Mouse (Mus musculus) adrenal gland, adult 8-10 months (tissue): ENCODE results near the gene Chchd2. TPM values are rescaled to one million over a fixed set of nuclear protein-coding genes. Genes with fewer than 3 reads are reported as not detected.
"Not testable (repeated sequence)": the region's sequence is repeated elsewhere in the genome, so short reads cannot be mapped to it uniquely, and the experiment has no call there.

Source experiments
- DNase-seq: peaks from one replicate; pipeline ENCODE4 v3.0.0; 2022
- total RNA-seq, 4 experiments: library from RNA; stranded (reverse); gene quantifications; 2 replicates each; pipeline ENCODE4 v1.2.4; 2022

The Chchd2 gene
- total RNA-seq: 1,000 to 10,000 TPM in 1 of 4 experiments, 100 to 1,000 TPM in 3; 716 to 1,044 (median 882) TPM

DNA sequence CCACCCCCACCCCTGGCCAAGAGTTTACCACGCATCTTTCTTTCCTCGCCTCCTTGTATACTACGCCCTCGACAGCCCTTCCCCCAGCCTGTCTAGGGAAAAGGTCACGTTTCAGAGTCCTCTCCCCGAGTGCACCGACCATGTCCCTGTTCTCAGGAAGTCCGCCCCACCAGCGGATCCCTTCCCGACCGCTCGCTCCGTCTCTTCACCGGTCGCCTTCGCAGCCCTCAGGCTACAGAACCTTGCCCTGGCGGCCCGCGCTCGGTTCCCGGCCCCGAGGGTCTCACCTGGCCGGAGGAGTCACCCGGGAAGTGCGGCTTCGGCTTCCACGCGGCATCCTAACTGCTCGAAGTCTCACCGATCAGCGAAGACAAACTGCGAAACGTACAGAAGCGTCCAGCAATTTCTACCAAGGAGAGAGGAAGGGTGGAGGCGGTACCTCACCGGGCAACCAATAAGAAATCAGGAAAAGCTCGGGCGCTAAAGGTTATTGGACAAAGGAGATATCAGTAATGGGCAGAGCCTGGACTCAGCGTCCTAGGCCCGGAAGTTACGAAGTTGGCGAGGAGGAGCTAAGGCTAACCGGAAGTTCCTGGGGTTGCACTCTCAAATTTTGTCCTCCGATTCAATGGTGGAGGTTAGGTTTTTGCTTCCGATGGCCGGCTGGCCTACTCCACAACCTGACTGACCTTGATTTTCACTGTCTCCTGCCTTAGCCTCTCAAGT lies at the start of gene Chchd2:
Chchd2 (minus strand) TSS at position 560 of the 726 bp plus-strand sequence.
- peak; percentile 95 for DNase-seq

DNA sequence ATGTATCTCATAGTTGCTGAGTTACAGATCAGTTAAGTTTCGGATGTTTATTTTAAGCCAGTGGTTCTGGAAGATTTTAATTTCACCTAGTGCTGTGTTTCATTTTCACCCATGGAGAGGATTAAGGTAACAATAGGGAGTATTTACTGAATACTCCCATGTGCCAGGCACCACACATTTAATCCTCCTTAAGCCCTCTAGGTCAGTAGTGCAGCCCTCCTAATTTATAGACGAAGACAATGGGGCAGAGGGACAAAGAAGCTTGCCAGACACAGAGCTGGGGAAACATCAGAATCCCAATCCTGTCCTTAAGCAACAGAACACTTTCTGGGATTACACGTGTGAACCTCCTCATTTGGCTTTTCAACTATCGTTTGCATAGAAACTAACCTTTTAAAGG lies 49.7 kb upstream of the Chchd2 start:
- DNase-seq: no peak

DNA sequence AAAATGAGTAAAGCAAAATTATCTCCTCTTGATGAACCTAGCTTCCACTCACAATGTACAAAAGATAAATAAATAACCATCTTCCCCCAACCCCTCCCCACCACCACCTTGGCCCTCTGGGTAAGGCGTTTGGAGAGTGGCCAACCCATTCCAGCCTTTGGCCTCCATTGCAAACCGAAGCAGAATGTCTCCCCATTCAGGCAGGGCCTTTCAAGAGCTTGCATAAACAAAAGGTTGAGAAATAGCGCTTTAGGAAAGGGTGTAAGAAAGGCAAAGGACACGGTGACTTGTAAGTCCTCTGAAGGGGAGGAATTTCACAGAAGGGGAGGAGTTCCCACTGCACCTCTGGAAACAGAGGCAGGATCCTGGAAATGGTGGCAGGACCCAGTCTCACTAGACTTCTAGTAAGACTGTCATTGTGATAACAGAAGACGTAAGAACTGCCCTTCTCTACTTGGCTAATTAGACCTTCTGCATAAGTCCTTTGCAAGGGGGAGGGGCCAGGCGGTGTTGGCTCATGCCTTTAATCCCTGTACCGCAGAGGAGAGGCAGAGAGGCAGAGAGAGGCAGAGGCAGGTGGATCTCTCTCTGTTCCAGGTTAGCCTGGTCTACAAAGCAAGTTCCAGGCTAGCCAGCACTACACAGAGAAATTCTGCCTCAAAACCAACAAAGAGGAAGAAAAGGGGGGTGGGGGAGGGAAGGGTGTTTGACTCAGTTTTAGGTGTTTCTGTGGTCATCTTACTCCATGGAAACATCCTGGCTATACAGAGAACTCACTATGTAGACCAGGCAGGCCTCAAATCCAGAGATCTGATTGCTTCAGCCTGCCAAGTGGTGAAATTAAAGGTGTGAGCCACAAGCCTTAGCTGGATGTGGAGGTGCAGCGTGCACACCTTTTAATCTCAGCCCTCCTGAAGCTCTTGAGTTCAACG lies 42.9 kb upstream of the Chchd2 start:
- DNase-seq: no peak

DNA sequence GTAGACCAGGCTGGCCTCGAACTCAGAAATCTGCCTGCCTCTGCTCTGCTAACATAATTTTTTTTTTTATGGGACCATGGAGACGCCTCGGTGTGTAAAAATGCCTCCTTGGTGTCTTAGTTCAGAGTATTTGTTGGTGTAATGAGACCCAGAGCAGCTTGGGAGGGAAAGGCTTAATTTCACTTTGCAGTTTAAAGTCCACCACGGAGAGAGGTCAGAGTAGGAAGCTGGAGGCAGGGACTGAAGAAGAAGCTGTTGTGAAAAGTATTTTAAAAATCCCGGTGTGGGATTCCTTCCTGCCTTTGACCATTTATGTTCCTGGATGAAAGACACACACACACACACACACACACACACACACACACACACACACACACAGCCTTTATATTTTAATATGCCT lies 38.7 kb upstream of the Chchd2 start:
- DNase-seq: no peak

DNA sequence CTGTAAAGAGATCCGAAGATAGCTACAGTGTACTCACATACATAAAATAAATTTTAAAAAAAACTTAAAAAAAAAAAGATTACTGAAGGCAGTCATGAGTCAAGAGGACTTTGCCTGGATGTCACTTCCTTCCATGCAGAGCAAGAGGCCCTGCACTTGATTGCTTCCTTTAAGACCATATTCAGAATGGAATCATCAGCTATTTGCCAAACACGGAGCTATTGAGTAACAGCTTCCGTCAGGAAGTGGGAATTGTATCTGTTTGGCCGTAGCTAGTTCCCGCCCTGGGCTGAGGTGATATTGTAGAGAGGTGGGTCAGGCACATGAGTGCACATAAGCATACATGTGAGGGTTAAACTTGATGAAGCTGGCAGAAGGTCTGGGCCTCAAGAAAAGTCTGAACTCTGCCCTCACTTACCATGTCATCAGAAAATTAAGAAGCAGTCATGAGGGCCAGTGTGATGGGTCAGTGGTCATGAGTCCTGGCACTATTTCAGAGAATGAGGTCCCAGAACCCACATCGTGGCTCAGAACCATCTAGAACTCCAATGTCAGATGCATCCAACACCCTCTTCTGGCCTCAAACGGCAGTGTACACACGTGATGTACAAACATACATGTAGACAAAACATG lies 37.7 kb upstream of the Chchd2 start:
- DNase-seq: no peak

DNA sequence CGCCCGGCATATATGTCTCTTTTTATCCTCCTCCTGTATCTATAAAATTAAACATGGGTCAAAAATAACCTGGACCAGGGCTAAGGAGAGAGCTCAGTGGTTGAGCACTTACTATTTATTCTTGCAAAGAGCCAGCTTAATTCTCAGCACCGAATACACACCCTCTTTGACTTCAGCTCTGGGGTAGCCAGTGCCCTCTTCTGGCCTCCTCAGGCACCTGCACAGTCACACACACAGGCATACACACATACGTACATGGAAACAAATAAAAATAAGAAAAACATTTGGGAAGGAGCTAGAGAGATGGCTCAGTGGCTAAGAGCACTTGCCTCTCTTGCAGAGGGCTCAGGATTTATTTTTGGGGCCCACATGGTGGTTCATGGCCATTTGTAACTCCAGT lies 34.7 kb upstream of the Chchd2 start:
- DNase-seq: no peak

DNA sequence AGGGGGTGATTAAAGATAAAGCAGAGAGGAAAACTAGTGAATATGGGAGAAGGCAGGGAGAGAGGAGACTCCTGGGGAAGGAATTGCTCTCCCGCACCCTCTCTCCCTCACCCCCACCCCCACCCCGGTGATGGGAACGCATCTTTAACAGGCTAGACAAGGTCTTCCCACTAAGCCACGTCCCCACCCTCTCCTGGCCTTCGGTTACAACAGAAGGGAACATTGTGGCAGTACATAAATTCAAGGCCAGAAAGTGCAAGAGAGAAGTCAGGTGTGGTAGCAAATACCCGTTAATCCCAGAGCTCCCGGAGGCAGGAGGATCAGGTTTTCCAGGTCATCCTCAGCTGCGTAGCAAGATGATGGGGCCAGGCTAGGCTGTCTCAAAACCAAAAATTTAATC lies 32.0 kb upstream of the Chchd2 start:
- DNase-seq: no peak

DNA sequence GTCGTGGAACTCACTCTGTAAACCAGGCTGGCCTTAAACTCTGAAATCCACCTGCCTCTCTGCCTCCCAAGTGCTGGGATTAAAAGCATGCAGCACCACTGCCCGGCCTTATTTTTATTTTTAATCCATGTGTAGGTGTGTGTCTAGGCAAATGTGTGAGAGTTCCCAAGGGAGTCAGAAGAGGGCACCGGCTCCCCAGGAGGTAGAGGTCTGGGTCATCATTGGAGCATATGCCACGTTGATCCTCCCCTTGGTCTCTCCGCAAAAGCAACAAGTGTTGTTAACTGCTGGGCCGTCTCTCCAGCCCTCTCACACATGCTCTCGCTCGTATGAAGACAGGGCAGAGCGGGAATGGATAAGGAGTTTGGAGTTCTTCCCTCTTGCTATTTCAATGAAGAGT lies 31.5 kb upstream of the Chchd2 start:
- DNase-seq: no peak

DNA sequence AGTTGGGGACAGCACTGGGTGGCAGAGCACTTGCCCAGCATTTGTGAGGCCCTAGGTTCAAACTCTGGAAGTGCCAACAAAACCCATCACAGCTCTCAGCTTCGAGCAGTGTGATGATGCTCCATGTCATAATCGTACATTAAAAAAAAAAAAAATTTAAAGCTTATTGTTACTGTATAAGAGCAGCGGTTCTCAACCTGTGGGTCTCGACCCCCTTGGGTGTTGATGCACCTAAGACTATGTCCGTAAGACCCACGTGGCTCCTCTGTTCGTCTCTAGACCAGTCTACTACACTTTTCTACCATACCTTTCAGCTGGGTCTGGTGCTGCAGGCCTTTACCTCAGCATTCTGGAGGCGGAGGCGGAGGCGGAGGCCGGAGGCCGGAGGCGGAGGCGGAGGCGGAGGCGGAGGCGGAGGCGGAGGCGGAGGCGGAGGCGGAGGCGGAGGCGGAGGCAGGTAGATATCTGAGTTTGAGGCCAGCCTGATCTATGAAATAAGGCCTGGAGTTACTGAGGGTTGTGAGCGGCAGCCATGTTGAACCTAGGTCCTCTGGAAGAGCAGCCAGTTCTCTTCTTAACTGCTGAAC lies 30.9 kb upstream of the Chchd2 start:
- DNase-seq: no peak

DNA sequence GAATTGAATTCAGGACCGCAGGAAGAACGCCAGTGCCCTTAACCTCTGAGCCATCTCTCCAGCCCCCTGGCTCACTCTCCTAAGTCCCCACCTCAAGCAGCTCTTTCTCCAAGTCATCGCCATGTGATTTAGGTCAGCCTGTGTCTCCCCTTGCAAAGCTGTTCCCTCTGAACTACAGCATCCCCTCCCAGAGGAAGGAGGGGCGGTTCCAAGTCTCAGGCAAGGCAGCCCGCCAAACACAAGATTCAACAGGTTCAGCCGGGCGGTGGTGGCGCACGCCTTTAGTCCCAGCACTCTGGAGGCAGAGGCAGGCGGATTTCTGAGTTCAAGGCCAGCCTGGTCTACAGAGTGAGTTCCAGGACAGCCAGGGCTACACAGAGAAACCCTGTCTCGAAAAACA lies 28.2 kb upstream of the Chchd2 start:
- not testable (repeated sequence) for DNase-seq

DNA sequence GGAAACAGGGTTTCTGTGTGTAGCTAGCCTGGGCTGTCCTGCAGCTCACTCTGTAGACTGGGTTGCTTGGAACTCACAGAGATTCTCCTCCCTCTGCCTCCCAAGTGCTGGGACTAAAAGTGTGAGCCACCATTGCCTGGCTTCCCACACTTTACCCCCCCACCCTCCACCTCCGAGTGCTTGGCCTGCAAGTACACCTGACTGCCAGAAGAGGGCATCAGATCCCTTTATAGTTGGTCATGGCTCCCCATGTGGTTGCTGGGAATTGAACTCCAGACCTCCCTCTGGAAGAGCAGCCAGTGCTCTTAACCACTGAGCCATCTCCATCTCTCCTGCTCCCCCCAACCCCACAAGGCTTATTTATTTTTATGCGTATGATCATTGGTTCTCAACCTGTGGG lies 26.8 kb upstream of the Chchd2 start:
- DNase-seq: no peak

DNA sequence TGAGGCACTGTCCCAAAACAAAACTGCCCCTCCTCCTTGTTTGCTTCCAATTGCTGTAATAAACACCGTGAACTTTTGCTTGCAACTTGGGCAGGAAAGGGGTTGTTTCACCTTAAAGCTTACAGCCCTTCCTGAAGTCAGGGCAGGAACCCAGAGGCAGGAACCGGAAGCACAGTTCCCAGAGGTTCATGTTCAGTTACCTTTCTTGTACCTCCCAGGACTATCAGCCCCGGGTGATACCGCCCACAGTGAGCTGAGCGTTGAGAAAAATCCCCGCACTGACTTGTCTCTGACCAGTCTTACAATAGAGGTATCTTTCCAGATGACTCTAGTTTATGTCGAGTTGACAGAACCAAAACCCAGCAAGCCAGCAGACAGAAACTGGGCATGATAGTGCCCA lies 22.3 kb upstream of the Chchd2 start:
- DNase-seq: no peak

DNA sequence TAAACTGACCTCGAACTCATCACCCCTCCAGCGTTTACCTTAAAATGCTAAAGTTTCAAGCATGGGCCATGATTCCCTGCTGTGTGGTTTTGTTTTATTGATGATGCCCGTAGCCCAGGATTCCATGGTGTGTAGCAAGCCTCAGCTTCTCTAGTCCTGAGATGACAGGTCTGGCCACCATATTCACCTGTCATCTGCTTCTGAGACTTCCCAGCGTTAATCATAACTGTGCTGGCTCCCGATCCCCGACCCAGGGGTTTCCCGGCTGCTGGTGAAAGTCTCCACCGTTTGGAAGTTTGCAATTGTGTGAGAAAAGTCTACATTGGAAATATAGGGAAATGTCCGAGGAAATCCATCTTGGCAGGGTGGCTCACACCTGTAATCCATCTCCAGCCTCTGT lies 21.9 kb upstream of the Chchd2 start:
- no peak for DNase-seq

DNA sequence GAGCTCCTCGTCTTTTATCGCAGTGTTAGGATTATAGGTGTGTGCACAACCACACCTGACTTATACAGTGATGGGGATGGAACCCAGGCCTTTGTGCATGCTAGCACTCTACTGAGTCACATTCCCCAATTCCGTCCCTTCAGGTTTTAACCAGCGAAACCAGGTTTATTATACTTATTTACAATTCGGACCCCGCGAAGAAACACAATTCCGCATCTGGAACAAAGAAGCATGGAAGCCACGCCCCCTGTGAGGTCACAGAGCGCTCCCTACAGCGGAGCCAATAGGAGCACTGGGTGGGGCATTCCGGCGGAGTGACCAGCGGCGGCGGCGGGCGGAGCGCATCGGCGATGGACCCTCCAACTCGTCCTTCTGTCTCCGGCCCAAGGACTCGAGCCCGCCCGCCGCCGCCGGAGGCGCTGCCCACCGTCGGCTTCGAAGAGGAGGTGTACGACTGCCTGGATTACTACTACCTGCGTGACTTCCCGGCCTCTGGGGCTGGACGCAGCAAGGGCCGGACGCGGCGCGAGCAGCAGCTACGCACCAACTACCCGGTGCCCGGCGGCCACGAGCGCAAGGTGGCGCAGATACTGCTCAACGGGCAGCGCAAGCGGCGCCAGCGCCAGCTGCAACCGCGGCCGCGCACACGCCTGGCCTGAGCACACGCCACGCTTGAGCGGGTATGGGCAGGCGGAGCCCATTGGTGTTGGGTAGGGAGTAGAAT lies 21.1 kb upstream of the Chchd2 start, which contains the start of gene Nupr1l:
Nupr1l (plus strand) TSS at position 299 of the 724 bp plus-strand sequence.
- peak; percentile 84 for DNase-seq

DNA sequence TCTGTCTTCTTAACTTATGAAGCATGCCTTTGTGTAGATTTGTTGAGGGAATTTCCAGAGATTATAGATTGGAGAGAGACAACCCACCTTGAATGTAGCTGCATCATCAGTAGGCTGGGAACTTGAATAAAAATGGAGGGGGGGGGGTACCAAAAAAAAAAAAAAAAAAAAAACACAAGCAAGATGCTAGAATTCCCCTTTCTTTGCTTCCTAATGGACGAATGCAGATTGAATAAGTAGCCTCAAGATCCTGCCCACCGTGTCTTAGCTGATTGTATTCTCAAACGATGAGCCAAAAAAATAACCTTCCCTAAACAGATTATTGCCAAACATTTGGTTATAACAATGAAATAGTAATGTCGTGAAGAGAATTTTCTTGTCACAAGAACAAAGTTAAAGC lies 20.5 kb upstream of the Chchd2 start:
- no peak for DNase-seq

DNA sequence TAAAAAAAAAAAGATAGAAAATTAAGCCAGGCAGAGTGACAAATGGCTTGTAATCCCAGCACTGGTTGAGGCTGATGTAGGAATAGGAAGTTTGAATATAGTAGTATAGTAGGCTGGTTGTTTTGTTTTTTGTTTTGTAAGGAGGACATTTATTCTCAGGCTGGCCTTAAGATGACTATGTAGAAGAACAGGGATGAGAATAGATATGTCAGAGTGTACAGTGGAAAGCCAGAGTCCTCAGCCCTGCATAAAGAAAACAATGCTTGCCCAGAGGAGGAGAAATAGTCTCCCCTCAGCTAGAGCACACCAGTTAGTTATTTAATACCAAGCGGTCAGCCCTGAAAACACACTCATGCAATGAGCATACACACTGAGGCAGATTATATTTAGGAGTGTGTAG lies 11.2 kb upstream of the Chchd2 start, which contains the start of gene Phkg1:
Phkg1 (minus strand) TSS at position 101 of the 400 bp plus-strand sequence.
- no peak for DNase-seq

DNA sequence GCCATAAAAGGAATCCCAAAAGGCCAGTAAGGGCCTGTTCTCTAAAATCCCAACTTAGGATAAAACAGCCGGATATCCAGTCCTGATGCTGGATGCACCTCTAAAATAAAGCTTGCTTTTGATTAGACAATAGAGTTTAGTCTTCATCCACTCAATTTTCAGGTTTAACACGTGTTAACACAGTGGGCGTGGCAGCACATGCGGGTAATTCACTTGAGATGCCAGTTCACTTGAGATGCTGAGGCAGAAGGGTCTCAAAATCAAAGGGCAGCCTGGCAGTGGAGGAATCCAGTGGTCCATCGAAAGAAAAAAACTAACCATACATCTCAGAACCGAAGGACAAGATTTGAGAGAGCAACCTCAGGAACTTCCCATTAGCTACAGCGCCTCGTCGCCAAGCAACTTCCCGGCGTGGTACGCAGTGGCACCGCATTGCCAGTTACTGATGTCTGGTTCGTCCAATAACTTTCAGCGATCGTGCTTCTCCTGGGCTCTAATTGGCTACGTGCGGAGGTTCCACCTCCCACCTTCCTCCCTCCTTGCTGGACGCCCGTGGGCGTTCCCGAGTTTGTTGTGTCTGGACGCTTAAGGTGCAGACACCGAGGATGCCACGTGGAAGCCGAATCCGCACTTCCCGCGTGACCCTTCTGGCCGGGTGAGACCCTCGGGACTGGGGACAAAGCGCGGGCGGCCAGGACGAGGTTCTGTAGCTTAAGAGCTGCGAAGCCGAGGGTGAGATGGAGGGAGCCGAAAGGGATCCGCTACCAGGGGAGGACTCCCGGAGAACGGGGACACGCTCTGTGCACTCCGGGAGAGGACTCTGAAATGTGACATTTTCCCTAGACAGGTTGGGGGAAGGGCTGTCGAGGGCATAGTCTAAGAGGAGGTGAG lies 8.2 kb upstream of the Chchd2 start, which contains the start of gene Zbed5:
Zbed5 (plus strand) TSS at position 526 of the 891 bp plus-strand sequence.
- DNase-seq: peak; percentile 86

DNA sequence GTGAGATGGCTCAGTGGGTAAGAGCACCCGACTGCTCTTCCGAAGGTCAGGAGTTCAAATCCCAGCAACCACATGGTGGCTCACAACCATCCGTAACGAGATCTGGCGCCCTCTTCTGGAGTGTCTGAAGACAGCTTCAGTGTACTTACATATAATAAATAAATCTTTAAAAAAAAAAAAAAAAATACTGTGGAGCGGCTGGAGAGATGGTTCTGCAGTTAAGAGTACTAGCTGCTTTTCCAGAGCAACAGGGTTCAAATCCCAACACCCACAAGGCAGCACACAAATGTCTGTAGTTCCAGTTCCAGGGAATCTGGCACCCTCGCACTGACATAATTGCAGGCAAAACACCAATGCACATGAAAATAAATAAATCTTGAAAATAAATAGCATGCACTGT lies 3.1 kb upstream of the Chchd2 start:
- not testable (repeated sequence) for DNase-seq

DNA sequence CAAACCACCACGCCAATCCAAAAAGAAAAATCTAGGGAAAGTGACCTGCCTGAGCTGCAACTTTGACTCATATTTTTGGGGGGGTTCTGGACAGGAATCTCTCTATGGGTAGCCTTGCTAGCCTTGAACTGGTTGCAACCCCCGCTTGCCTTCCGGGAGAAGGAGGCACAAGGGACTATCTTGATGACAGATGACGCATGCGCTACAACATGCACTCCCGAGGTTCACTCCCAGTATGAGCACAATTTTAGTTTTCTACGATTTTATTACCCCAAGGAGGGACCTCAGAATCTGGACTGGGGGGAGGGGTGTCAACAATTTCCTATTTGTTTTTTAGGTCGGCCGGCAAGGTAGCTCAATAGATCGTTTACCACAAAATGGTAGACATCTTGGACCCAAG lies 999 bp downstream of the Chchd2 start:
- peak; percentile 47 for DNase-seq

DNA sequence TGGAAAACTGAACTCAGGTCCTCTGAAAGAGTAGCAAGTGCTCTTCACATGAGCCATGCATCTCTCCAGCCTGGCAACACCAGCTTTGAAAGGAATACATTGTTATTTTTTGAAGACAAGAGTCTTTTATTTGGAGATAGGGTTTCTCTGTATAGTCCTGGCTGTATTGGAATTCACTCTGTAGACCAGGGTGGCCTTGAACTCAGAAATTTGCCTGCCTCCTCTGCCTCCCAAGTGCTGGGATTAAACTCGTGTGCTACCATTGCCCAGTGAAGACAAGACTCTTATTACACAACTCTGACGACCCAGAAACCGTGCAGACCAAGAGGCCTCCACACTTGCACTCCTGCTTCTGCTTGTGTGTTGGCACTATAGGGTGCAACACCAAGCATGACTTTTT lies 7.4 kb downstream of the Chchd2 start:
- no peak for DNase-seq

DNA sequence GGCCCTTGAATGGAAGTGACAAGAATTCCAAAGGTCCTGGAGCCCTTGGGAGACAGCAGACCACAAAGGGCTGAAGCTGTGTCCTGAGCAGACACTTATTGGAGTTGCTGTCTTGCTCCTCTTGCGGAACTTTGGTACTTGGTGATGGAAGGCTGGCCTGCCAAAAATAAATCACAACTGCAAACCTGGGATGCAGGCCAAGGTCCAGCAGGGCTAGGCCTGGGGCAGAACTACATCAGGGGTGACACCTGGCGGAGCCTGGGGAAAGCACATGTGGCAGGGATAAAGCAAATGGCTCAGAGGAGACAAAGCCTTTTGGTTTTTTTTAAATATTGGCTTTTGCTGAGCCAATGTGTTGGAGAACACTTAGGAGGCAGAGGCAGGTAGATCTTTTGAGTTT lies 8.3 kb downstream of the Chchd2 start:
- DNase-seq: peak; percentile 88
